Mouse (Mus musculus): ENCODE results near the gene Ache. TPM values are rescaled to one million over a fixed set of nuclear protein-coding genes. Genes with fewer than 3 reads are reported as not detected.
A peak's percentile ranks its signal among the peaks of the same experiment; 100 is the strongest.
"Not testable (repeated sequence)": the region's sequence is repeated elsewhere in the genome, so short reads cannot be mapped to it uniquely, and the experiment has no call there.

Gene Ache
- total and polyA plus RNA-seq, 2 experiments from 2014 or later, result 132 to 174 TPM

DNA sequence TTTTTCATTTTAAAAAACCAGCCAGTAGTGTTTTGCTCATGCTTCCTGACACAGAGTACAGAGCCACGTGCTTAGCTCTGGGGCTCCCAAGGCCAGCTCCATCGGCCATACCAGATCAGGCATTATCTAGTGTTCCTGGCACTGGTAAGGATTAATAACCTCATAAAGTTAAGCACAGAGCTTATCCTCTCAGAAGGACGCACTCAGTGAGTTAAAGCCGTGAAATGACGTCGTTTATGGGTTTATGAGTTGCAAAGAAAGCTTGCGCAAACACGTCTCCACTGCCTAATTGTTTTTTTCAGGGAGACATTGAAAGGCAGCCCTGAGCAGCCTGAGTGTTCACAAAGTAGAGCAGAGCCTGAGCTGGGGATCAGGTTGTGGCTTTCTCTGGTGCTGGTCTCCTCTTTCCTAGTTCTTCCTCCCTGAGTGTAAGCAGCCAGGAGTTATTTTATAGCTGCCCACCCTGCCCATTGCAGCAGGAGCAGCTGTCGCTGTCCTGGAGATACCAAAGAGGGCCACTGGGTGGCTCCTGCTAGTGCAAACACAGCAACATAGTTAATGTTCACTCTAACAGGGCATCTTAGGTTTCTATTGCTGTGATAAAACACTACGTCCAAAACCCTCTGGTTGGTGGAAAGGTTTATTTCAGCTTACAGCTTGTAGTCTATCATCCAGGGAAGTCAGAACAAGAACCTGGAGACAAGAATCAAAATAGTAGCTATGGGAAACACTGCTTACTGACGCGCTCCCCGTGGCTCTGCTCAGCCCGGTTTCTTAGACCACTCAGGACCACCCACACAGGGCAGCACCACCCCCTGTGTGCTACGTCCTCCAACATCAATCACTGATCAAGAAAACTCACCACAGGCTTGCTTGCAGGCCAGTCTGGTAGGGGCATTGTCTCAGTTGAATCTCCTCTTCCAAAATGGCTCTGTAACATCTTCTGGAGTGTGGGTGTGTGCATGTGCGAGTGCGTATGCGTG is 9.7 kb upstream of the Ache start:
- DNase-seq (ENCODE audit: low spot score), result peak; percentile 65
- Histone ChIP-seq H3K9me3 (ENCODE audit: low read length) (no peaks in the 10 kb centered on the region), H3K27ac (ENCODE audit: low read depth, low read length) (no peak overlapping the region), H3K9ac (replicated peaks; ENCODE audit: low read length, poor library complexity, severe bottlenecking) (no peak overlapping the region), H3K4me3 (ENCODE audit: low read depth, low read length) (no peak overlapping the region), H3K27me3 (ENCODE audit: insufficient read depth, low read length) (no peaks in the 10 kb centered on the region), H3K4me1 (ENCODE audit: insufficient read depth, low read length) (no peaks in the 10 kb centered on the region), H3K4me2 (ENCODE audit: low read depth, low read length, poor library complexity, severe bottlenecking) (no peak overlapping the region), H3K36me3 (ENCODE audit: insufficient read depth, low read length) (no peaks in the 10 kb centered on the region)
- TF ChIP-seq CTCF (IDR thresholded peaks at IDR 0.05), result peak; percentile 73
- WGBS, result 50% methylated on average over 18 of the region's 18 CpGs
- ATAC-seq (ENCODE audit: low FRiP score), result 0 out of 2 replicates have a peak, but pooled peaks have one; percentile 38

GRCm38 (mm10) chr5:137284411-137284810 is 2.9 kb upstream of the Ache start:
- not testable (repeated sequence) for H3K9ac ChIP-seq (replicated peaks; ENCODE audit: low read length, poor library complexity, severe bottlenecking); H3K4me1 ChIP-seq (ENCODE audit: insufficient read depth, low read length); H3K4me3 ChIP-seq (ENCODE audit: low read depth, low read length); H3K4me2 ChIP-seq (ENCODE audit: low read depth, low read length, poor library complexity, severe bottlenecking); ATAC-seq (ENCODE audit: low FRiP score); H3K9me3 ChIP-seq (ENCODE audit: low read length); H3K27me3 ChIP-seq (ENCODE audit: insufficient read depth, low read length); H3K27ac ChIP-seq (ENCODE audit: low read depth, low read length); H3K36me3 ChIP-seq (ENCODE audit: insufficient read depth, low read length); DNase-seq (ENCODE audit: low spot score)
- WGBS, result 77% methylated on average over 5 of the region's 6 CpGs

DNA sequence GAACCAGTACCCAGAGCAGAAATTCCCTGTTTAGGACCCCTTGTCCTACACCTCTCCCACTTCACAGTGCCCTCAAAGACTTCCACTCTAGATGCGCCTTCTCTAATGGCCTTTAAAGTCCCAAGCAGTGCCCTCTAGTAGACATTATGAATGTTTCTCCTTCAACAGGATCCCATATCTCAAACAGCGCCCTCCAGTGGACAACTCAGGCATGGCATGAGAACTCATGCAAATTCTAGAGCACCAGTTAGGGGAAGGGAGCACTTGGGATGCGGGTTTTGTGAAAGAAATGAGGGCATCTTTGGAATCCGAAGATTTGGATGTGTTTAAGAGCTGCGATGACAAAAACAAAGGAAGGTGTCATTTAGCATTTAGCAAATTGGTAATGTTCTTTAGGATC is 2.3 kb upstream of the Ache start:
- DNase-seq (ENCODE audit: low spot score) (peak; percentile 60), ATAC-seq (ENCODE audit: low FRiP score) (no peak)
- 69% methylated on average over 5 of the region's 5 CpGs for WGBS

GRCm38 (mm10) chr5:137285986-137286385 is 1.3 kb upstream of the Ache start:
- H3K27ac ChIP-seq (ENCODE audit: low read depth, low read length), result peak overlapping the region; percentile 82; the same call in 1 of the 2 replicates
- no peaks in the 10 kb centered on the region for H3K36me3 ChIP-seq (ENCODE audit: insufficient read depth, low read length)
- H3K9ac ChIP-seq (replicated peaks; ENCODE audit: low read length, poor library complexity, severe bottlenecking), result peak overlapping the region; percentile 1; the same call in 1 of the 2 replicates
- DNase-seq (ENCODE audit: low spot score) (no peak), ATAC-seq (ENCODE audit: low FRiP score) (no peak)
- peak overlapping the region; percentile 65; the same call in 1 of the 2 replicates for H3K4me3 ChIP-seq (ENCODE audit: low read depth, low read length)
- H3K4me1 ChIP-seq (ENCODE audit: insufficient read depth, low read length), result peaks cover 3% of the 10 kb centered on the region; the same call in 1 of the 2 replicates
- H3K27me3 ChIP-seq (ENCODE audit: insufficient read depth, low read length), result peaks cover 3% of the 10 kb centered on the region; the same call in 1 of the 2 replicates
- H3K4me2 ChIP-seq (ENCODE audit: low read depth, low read length, poor library complexity, severe bottlenecking), result peak overlapping the region; percentile 92
- H3K9me3 ChIP-seq (ENCODE audit: low read length), result no peaks in the 10 kb centered on the region
- TF ChIP-seq CTCF (IDR thresholded peaks at IDR 0.05), result no peak
- 53% methylated on average over 7 of the region's 7 CpGs for WGBS

More for the DNA sequence above, 2.3 kb upstream of the Ache start:
- TF ChIP-seq CTCF (IDR thresholded peaks at IDR 0.05), result peak; percentile 81
- Histone ChIP-seq H3K9me3 (ENCODE audit: low read length) (no peaks in the 10 kb centered on the region), H3K4me1 (ENCODE audit: insufficient read depth, low read length) (no peaks in the 10 kb centered on the region), H3K9ac (replicated peaks; ENCODE audit: low read length, poor library complexity, severe bottlenecking) (no peak overlapping the region), H3K27me3 (ENCODE audit: insufficient read depth, low read length) (peaks cover 3% of the 10 kb centered on the region; the same call in 1 of the 2 replicates), H3K4me3 (ENCODE audit: low read depth, low read length) (no peak overlapping the region), H3K4me2 (ENCODE audit: low read depth, low read length, poor library complexity, severe bottlenecking) (no peak overlapping the region), H3K36me3 (ENCODE audit: insufficient read depth, low read length) (no peaks in the 10 kb centered on the region), H3K27ac (ENCODE audit: low read depth, low read length) (no peak overlapping the region)

DNA sequence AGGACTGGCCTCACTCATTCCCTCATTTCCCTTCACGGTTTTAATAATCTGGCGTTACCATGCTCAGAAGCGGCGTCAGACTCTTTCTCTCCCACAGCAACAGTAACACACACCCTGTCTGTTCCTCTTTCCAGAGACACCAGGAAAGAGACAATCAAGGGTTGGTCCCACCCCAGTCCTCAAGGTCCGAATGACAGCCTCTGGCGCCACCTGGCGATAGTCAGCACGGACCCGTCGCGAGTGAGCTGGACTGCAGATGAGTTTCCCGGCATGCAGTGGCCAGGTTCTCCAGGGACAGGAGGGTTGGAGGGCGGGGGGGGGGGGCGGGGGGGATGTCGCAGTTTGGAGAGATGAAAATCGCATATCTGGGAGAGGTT is 676 bp upstream of the Ache start:
- peaks cover 3% of the 10 kb centered on the region; the same call in 1 of the 2 replicates for H3K27me3 ChIP-seq (ENCODE audit: insufficient read depth, low read length)
- ATAC-seq (ENCODE audit: low FRiP score), result peak; percentile 77
- no peaks in the 10 kb centered on the region for H3K9me3 ChIP-seq (ENCODE audit: low read length)
- H3K27ac ChIP-seq (ENCODE audit: low read depth, low read length), result peak overlapping the region; percentile 82
- peak overlapping the region; percentile 92 for H3K4me2 ChIP-seq (ENCODE audit: low read depth, low read length, poor library complexity, severe bottlenecking)
- H3K4me1 ChIP-seq (ENCODE audit: insufficient read depth, low read length), result peaks cover 3% of the 10 kb centered on the region; the same call in 1 of the 2 replicates
- H3K4me3 ChIP-seq (ENCODE audit: low read depth, low read length), result peak overlapping the region; percentile 65
- WGBS, result under 1% methylated on average over 16 of the region's 16 CpGs
- DNase-seq (ENCODE audit: low spot score), result peak; percentile 96
- peak overlapping the region; percentile 83 for H3K9ac ChIP-seq (replicated peaks; ENCODE audit: low read length, poor library complexity, severe bottlenecking)
- TF ChIP-seq CTCF (IDR thresholded peaks at IDR 0.05), result peak; percentile 86
- H3K36me3 ChIP-seq (ENCODE audit: insufficient read depth, low read length), result no peaks in the 10 kb centered on the region

Measured in midbrain, postnatal 0 days (tissue).